Mouse (Mus musculus) neural tube, embryonic 13.5 days (tissue): Measurements from ENCODE around the gene Cerk. TPM values are rescaled to one million over a fixed set of nuclear protein-coding genes. Genes with fewer than 3 reads are reported as not detected.
"Not testable (repeated sequence)": the region's sequence is repeated elsewhere in the genome, so short reads cannot be mapped to it uniquely, and the experiment has no call there.

Experiments used
- ATAC-seq: fragments of 200-750 bp; cut with Nextera tagmentation; 2 replicates; pipeline ENCODE4 v1.8.0; 2017; ENCODE audit warnings: low read depth, mild to moderate bottlenecking, moderate TSS enrichment, moderate library complexity
- H3K27ac ChIP-seq: fragments of 300-500 bp; sonication (generic); replicated peaks from 2 replicates; pipeline ENCODE4 v1.5.1; 2015; ENCODE audit warnings: moderate library complexity, mild to moderate bottlenecking, inconsistent platforms
- H3K27me3 ChIP-seq: fragments of 300-500 bp; sonication (generic); 2 replicates; pipeline ENCODE4 v1.6.1; 2015; ENCODE audit warnings: mild to moderate bottlenecking, inconsistent platforms
- H3K36me3 ChIP-seq: fragments of 300-500 bp; sonication (generic); 2 replicates; pipeline ENCODE4 v1.6.1; 2015; ENCODE audit warnings: mild to moderate bottlenecking, inconsistent platforms
- H3K4me1 ChIP-seq: fragments of 300-500 bp; sonication (generic); replicated peaks from 2 replicates; pipeline ENCODE4 v1.6.1; 2015; ENCODE audit warnings: inconsistent platforms
- H3K4me2 ChIP-seq: fragments of 300-500 bp; sonication (generic); 2 replicates; pipeline ENCODE4 v1.6.1; 2015; ENCODE audit warnings: inconsistent platforms, mild to moderate bottlenecking, moderate library complexity
- H3K4me3 ChIP-seq: fragments of 300-500 bp; sonication (generic); 2 replicates; pipeline ENCODE4 v1.5.1; 2015; ENCODE audit warnings: mild to moderate bottlenecking, inconsistent platforms
- H3K9ac ChIP-seq: fragments of 300-500 bp; sonication (generic); 2 replicates; pipeline ENCODE4 v1.6.1; 2015; ENCODE audit warnings: moderate library complexity, mild to moderate bottlenecking, inconsistent platforms
- H3K9me3 ChIP-seq: fragments of 300-500 bp; sonication (generic); 2 replicates; pipeline ENCODE4 v1.6.1; 2016; ENCODE audit warnings: inconsistent platforms
- WGBS: fragments of 180-500 bp; shearing (Covaris S2); methylation state at CpG from one replicate; pipeline ENCODE4 v1.1.7; 2015; 5-methylcytosine and 5-hydroxymethylcytosine counted together
- polyA plus RNA-seq: library from polyadenylated mRNA; unstranded; fragments of >200 nt; fragmentation: Nextera tagmentation; extraction: Ambion mirVana; gene quantifications from 2 replicates; pipeline ENCODE4 v1.2.1, GENCODE M21; 2015

Gene Cerk
- polyA plus RNA-seq, 1 experiment from 2014 or later = 30.4 TPM

DNA sequence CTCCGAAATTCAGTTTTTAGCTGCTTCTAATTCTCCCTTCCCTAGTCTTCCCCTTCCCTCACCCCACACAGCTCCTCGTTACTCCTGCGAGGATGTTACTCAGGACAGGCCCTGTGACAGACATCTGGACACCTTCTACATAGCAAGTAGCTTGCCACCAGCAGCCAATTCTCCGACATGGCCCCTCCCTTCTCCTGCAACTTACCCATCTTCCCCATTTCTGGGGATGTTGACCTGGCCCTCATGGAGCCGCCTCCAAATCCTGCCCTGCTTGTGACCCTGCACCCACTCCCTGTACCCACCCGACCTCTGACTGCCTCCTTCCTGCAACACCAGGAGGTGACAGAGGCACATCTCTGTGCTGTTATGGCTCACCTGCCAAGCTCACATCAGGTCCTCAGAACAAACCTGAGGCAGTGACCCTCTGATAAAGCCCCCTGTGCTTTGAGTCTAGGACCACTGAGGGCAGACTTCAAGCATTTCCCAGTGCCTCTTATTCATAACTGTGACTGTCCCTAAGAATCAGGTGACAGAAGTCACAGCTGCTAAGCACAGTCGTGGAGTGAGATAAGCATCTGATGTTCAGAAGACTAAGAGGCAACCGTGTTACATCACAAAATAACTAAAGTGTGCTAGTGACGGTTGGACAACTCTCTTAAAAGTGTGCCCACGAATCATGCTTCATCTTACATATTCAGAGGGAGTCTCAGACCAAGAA is 18.0 kb downstream of the Cerk start:
- Histone ChIP-seq H3K9me3 (no peaks in the 10 kb centered on the region), H3K4me2 (no peak overlapping the region), H3K27ac (peak overlapping the region; percentile 28; the same call in 1 of the 2 replicates), H3K4me1 (peaks cover 29% of the 10 kb centered on the region), H3K27me3 (no peaks in the 10 kb centered on the region), H3K9ac (no peak overlapping the region), H3K4me3 (no peak overlapping the region), H3K36me3 (peaks cover 22% of the 10 kb centered on the region; the same call in 1 of the 2 replicates)
- ATAC-seq = no peak
- 87% methylated on average over 10 of the region's 10 CpGs for WGBS

DNA sequence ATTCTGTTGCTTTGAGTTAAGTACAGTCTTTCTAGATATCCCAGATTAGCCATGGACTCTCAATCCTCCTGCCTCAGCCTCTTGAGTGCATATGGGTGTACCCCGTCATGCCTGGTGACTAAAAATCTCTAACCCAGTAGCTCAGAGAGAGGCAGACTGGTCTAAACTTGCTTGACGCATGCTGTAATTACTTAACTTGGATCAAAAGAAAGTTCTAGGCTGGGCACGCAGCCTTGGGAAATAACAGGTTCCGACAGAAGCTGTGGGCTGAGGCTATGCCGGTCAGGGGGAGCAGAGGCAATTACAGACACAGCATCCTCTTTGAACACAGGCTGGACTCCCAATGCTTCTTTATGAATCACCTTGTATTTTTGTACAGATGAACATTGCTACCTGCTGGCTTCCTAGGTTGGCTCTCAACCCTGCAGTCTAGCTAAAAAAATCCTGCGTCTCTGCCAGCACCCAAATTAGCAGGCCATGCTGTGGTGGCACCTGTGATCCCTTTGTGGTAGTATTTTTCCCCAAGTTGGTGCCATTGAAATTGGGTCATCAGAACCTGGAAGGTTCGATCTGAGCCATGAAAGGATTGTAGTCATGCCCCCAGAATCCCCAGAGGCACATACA is 18.8 kb downstream of the Cerk start:
- H3K4me2 ChIP-seq = no peak overlapping the region
- no peak overlapping the region for H3K4me3 ChIP-seq
- no peak overlapping the region for H3K9ac ChIP-seq
- H3K4me1 ChIP-seq = peaks cover 22% of the 10 kb centered on the region
- ATAC-seq = no peak
- peaks cover 30% of the 10 kb centered on the region for H3K36me3 ChIP-seq
- no peaks in the 10 kb centered on the region for H3K27me3 ChIP-seq
- 92% methylated on average over 7 of the region's 7 CpGs for WGBS
- H3K27ac ChIP-seq = no peak overlapping the region
- no peaks in the 10 kb centered on the region for H3K9me3 ChIP-seq

DNA sequence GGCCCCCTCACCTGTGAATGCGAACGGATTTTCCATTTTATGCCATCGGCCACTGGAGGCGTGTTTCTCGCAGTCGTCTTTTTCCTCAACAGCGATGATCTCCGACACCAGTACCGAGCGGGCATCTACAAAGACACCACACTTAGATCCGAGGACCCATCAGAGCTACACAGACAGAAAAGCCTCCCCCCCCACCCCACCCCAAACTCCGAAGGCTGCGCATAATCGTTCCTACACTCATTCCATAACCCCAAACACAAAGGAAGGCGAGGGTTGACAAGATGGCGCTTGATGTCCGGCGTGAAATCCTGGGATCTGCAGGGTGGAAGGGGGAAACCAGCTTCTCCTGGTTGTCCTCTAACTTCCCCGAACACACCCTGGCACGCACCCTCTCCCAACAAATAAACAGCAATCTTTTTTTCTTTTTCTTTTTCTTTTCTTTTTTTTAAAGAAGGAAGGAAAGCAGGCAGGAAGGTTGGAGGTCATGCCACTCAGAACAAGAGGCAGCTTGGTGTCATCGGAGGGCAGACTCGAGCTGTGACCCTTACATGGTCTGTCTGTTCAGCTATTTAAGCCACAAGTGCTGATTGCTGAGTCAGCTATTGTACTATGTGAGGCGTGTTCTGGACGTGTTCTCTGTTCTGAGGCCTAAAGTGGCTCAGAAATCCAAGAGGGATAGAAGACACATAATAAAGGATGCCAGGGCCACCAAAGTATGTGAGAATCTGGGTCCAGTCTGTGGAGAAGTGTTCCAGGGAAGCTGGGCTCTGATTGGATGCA is 19.9 kb downstream of the Cerk start:
- WGBS = 91% methylated on average over 24 of the region's 24 CpGs
- H3K4me1 ChIP-seq = peaks cover 22% of the 10 kb centered on the region
- peaks cover 41% of the 10 kb centered on the region for H3K36me3 ChIP-seq
- no peak overlapping the region for H3K4me2 ChIP-seq
- H3K9ac ChIP-seq = no peak overlapping the region
- H3K4me3 ChIP-seq = no peak overlapping the region
- no peak overlapping the region for H3K27ac ChIP-seq
- H3K9me3 ChIP-seq = no peaks in the 10 kb centered on the region
- no peaks in the 10 kb centered on the region for H3K27me3 ChIP-seq
- ATAC-seq = no peak

DNA sequence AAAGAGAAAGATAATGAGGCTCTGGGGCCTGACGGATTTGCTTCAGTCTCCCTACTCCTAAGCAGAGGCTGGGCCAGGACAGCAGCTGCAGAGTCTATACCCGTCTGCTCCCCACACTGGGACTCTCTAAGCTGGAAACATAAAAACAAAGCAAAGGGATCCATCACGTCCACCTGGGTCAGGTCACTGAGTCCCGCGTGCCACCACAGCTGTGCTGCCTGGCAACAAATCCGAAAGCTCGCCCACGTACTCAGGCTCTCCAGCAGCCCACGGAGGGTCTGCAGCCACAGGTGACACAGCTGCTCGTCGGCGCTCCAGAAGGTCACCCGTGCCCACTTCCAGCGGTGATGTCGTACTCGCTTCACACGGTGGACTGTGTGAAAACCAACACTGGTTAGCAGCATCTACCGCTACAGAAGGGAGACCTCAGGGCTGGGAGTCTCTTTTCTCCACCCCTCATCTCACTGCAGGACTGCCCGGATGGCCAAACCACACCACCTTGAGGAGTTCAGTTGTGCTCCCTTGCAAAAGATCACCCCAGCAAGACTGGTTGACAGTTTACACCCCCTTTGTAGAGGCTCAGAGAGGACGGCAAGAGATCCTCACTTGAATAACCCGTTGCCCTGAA is 21.1 kb downstream of the Cerk start:
- ATAC-seq = no peak
- H3K36me3 ChIP-seq = peaks cover 41% of the 10 kb centered on the region
- H3K27ac ChIP-seq = no peak overlapping the region
- peaks cover 18% of the 10 kb centered on the region for H3K4me1 ChIP-seq
- no peak overlapping the region for H3K4me2 ChIP-seq
- no peak overlapping the region for H3K4me3 ChIP-seq
- WGBS = 77% methylated on average over 21 of the region's 21 CpGs
- no peaks in the 10 kb centered on the region for H3K27me3 ChIP-seq
- H3K9me3 ChIP-seq = no peaks in the 10 kb centered on the region
- no peak overlapping the region for H3K9ac ChIP-seq

DNA sequence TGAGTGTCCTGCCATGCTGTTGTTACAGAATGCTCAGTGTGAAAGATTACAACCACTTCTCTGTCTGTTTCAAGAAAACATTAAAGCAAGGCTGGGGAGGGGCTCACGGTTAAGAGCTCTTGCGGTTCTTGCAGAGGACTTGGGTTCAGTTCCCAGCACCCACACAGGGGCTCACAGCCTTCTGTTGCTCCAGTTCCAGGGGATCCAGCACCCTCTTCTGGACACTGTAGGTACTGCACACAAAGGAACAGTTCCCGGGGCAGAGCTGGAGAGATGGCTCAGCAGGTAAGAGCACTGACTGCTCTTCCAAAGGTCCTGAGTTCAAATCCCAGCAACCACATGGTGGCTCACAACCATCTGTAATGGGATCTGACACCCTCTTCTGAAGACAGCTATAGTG is 24.1 kb downstream of the Cerk start:
- 96% methylated on average over 3 of the region's 3 CpGs for WGBS
- not testable (repeated sequence) for H3K27me3 ChIP-seq, H3K4me3 ChIP-seq, H3K27ac ChIP-seq, H3K4me2 ChIP-seq, H3K9ac ChIP-seq, H3K4me1 ChIP-seq, ATAC-seq, H3K9me3 ChIP-seq
- H3K36me3 ChIP-seq = peaks cover 41% of the 10 kb centered on the region

DNA sequence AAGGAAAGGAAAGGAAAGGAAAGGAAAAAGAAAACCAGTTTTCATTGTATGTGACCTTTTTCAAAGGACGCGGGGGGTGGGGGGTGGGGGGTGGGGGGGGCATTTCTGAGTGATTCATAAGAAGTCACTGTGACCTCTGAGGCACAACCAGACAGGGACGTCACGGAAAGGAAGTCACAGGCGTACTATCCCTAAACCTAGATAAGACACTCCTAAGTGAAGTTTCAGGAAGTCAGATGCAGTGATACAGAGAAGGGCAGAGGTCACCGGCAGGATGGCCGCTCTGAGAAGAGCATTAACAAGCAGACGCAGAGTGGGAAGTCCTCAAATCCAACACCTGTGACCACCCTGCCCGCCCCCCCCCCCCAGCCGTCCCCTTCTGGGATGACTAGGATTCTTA is 25.0 kb downstream of the Cerk start:
- H3K27ac ChIP-seq = no peak overlapping the region
- H3K27me3 ChIP-seq = no peaks in the 10 kb centered on the region
- H3K9ac ChIP-seq = no peak overlapping the region
- no peak overlapping the region for H3K4me3 ChIP-seq
- peaks cover 49% of the 10 kb centered on the region for H3K36me3 ChIP-seq
- H3K4me1 ChIP-seq = no peaks in the 10 kb centered on the region; the same call in 1 of the 2 replicates
- H3K9me3 ChIP-seq = no peaks in the 10 kb centered on the region
- ATAC-seq = no peak
- 87% methylated on average over 10 of the region's 10 CpGs for WGBS
- no peak overlapping the region for H3K4me2 ChIP-seq

DNA sequence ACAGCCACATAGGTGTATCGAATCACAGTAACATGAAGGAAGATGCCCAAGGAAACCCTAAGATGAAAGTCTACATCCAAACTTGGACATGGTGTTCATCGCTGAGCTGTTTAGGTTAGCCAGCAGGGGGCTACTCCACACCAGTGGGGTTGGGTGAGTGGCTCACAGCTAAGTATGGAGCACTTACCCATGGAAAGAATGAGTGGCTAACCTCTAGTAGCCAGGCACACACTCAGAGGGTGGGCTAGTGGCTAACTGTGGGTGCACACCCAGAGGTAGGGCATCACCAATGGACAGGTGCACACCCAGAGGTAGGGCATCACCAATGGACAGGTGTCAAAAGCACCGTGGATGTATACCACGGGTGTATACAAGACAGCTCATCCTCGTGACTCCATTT is 26.2 kb downstream of the Cerk start:
- WGBS = 92% methylated on average over 5 of the region's 5 CpGs
- no peak overlapping the region for H3K9ac ChIP-seq
- no peak overlapping the region for H3K27ac ChIP-seq
- H3K36me3 ChIP-seq = peaks cover 50% of the 10 kb centered on the region
- H3K9me3 ChIP-seq = no peaks in the 10 kb centered on the region
- no peak overlapping the region for H3K4me3 ChIP-seq
- no peaks in the 10 kb centered on the region; the same call in 1 of the 2 replicates for H3K4me1 ChIP-seq
- no peak for ATAC-seq
- no peaks in the 10 kb centered on the region for H3K27me3 ChIP-seq
- no peak overlapping the region for H3K4me2 ChIP-seq

DNA sequence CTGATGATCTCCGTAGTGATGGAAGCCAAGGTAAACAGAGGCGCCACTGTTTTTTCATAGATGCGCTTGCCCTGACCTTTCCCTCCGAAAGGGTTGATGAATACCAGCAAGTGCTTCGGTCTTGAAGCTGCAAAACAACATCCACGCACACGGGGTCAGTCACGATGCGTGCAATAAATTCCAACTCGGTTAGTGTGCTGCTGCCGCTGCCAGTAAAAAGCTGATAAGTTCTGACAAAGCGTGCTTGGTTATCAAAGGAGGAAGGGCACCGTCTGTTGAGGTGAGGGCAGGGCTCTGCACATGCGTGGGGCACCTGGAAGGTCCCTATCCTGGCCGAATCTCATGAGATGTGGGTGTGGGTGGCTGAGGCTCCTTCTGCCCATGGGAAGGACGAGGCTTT is 26.8 kb downstream of the Cerk start:
- Histone ChIP-seq H3K27ac (no peak overlapping the region), H3K4me3 (no peak overlapping the region), H3K4me1 (no peaks in the 10 kb centered on the region), H3K9ac (no peak overlapping the region), H3K27me3 (no peaks in the 10 kb centered on the region), H3K9me3 (no peaks in the 10 kb centered on the region), H3K4me2 (no peak overlapping the region), H3K36me3 (peaks cover 51% of the 10 kb centered on the region)
- 82% methylated on average over 16 of the region's 16 CpGs for WGBS
- no peak for ATAC-seq

DNA sequence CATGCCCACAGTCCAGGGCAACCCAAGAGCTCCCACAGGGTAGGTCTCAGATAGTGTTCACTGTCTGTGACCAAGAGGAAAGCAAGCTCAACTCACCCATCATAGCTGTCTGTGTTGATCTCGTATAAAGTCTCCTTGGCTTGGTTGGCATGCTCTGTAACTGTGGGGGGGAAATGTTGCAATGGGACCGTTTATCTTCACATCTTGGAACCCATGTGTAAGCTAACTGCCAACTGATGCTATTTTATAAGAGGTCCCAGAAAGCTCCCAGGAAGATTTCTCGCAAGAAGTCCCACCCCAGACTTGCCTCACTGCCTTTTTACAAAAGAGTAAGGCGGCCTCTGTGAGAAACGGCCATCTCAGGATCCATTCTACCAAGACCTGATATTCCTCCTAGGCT is 29.4 kb downstream of the Cerk start:
- Histone ChIP-seq H3K9me3 (no peaks in the 10 kb centered on the region), H3K27me3 (no peaks in the 10 kb centered on the region), H3K27ac (no peak overlapping the region), H3K9ac (no peak overlapping the region), H3K4me2 (no peak overlapping the region), H3K36me3 (peaks cover 39% of the 10 kb centered on the region), H3K4me1 (no peaks in the 10 kb centered on the region), H3K4me3 (no peak overlapping the region)
- no peak for ATAC-seq
- 79% methylated on average over 5 of the region's 5 CpGs for WGBS

DNA sequence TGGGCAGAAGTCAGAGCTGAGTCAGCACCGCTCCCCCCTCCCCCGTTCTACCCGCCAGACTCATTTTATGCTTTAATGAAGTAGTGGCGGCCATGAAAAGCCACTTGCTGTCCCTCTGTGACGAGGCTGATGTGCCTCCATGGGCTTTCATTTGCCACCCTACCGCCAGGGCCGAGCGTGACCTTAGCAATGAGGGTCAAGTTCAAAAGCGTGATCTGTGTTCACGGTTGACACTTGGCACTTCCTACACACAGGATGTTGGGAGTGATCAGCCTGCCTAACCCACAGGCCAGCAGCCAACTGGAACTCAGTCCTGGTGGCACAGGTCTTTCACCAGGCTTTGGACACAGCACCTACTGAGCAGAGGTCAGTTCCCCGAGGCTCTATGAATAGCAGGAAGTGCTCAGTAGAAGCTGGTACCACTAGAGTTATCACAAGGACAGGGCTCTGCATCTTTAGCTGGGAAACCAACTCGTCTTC is 32.4 kb downstream of the Cerk start:
- Histone ChIP-seq H3K4me3 (no peak overlapping the region), H3K4me2 (no peak overlapping the region), H3K4me1 (no peaks in the 10 kb centered on the region), H3K27me3 (no peaks in the 10 kb centered on the region), H3K36me3 (peaks cover 58% of the 10 kb centered on the region), H3K9me3 (no peaks in the 10 kb centered on the region), H3K27ac (no peak overlapping the region), H3K9ac (no peak overlapping the region)
- no peak for ATAC-seq
- 70% methylated on average over 12 of the region's 12 CpGs for WGBS

DNA sequence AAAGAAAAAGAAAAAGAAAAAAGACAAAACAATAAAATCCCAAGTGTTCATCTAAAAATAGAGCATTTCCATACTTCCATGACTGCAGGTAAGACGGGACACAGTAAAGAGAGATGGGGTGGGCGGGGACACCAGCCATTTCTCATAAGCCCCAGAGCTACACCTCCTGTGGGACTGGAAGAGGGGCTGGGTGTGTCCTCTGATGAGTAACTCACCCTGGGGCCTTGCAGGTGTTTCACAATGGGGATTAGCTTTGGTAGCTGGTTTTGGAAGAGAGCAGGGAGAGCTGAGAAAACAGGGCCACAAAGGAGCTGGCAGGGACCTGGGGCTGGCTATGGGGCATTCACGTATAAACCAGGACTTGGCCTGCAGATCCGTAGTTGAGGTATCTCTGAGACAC is 35.3 kb downstream of the Cerk start:
- Histone ChIP-seq H3K4me2 (no peak overlapping the region), H3K9ac (no peak overlapping the region), H3K4me1 (no peaks in the 10 kb centered on the region), H3K4me3 (no peak overlapping the region), H3K9me3 (no peaks in the 10 kb centered on the region), H3K27ac (no peak overlapping the region), H3K36me3 (peaks cover 72% of the 10 kb centered on the region), H3K27me3 (no peaks in the 10 kb centered on the region)
- no peak for ATAC-seq
- WGBS = 90% methylated on average over 4 of the region's 4 CpGs

DNA sequence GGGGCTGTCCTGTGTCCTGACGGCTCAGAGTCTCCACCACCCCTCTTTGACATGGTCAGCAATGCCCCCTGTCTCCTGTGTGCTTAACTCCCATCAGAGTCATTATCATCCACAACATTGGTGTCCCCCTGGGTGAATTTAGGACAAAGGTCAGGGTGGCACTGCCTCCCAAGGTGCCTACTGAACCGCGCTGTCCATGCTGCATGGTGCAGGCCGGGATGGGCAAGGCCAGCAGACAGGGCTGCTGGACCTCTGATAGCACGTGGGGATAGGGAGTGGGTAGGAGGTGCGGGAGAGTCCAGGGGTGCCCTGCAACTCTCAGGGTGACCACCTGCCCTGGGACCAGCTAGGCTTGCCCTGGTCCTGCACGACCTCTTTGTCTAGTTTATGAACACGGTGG is 39.0 kb downstream of the Cerk start:
- Histone ChIP-seq H3K27ac (no peak overlapping the region), H3K9ac (no peak overlapping the region), H3K36me3 (peaks cover 87% of the 10 kb centered on the region), H3K4me3 (no peak overlapping the region), H3K27me3 (no peaks in the 10 kb centered on the region), H3K9me3 (no peaks in the 10 kb centered on the region), H3K4me1 (no peaks in the 10 kb centered on the region), H3K4me2 (no peak overlapping the region)
- WGBS = 87% methylated on average over 8 of the region's 8 CpGs
- ATAC-seq = no peak
